Mouse (Mus musculus): ENCODE measurements at regions not wholly inside any gene's neighbourhood (a gene's known extent, or its start where the extent isn't known, plus 50 kb on each side); places are given as distances from the start of the nearest gene placed in this dataset.
A peak's percentile ranks its signal among the peaks of the same experiment; 100 is the strongest.

GRCm38 (mm10) chr12:64273730-64274129, 200.8 kb downstream of the Fscb start:
- Histone ChIP-seq H3K36me3 (no peaks in the 10 kb centered on the region), H3K9ac (replicated peaks) (no peak overlapping the region), H3K4me3 (replicated peaks) (no peak overlapping the region), H3K9me3 (replicated peaks) (no peaks in the 10 kb centered on the region), H3K27ac (replicated peaks) (no peak overlapping the region), H3K4me2 (no peak overlapping the region), H3K4me1 (no peaks in the 10 kb centered on the region), H3K27me3 (replicated peaks) (no peaks in the 10 kb centered on the region)
- ATAC-seq (ENCODE audit: low FRiP score), result no peak
- WGBS, result 89% methylated on average over 4 of the region's 4 CpGs

- no peak overlapping the region for H3K4me3 ChIP-seq (replicated peaks)
- no peaks in the 10 kb centered on the region for H3K36me3 ChIP-seq
- H3K27me3 ChIP-seq (replicated peaks), result no peaks in the 10 kb centered on the region
- no peak overlapping the region for H3K4me2 ChIP-seq
- no peaks in the 10 kb centered on the region for H3K4me1 ChIP-seq
- H3K27ac ChIP-seq (replicated peaks), result no peak overlapping the region
- H3K9ac ChIP-seq (replicated peaks), result no peak overlapping the region
- no peaks in the 10 kb centered on the region for H3K9me3 ChIP-seq (replicated peaks)
- ATAC-seq (ENCODE audit: low FRiP score), result no peak
These were observed 208.4 kb downstream of the Fscb start for GRCm38 (mm10) chr12:64266130-64266529.

- Histone ChIP-seq H3K36me3 (no peaks in the 10 kb centered on the region), H3K4me1 (no peaks in the 10 kb centered on the region), H3K9me3 (replicated peaks) (no peaks in the 10 kb centered on the region), H3K9ac (replicated peaks) (no peak overlapping the region), H3K4me2 (no peak overlapping the region), H3K27me3 (replicated peaks) (no peaks in the 10 kb centered on the region), H3K4me3 (replicated peaks) (no peak overlapping the region), H3K27ac (replicated peaks) (no peak overlapping the region)
- no peak for ATAC-seq (ENCODE audit: low FRiP score)
These were observed 219.5 kb downstream of the Fscb start for GRCm38 (mm10) chr12:64255016-64255415.

GRCm38 (mm10) chr12:64249974-64250373, 224.5 kb downstream of the Fscb start:
- Histone ChIP-seq H3K27ac (replicated peaks) (no peak overlapping the region), H3K9ac (replicated peaks) (no peak overlapping the region), H3K27me3 (replicated peaks) (no peaks in the 10 kb centered on the region), H3K4me3 (replicated peaks) (no peak overlapping the region), H3K4me1 (no peaks in the 10 kb centered on the region), H3K9me3 (replicated peaks) (no peaks in the 10 kb centered on the region), H3K4me2 (no peak overlapping the region), H3K36me3 (no peaks in the 10 kb centered on the region)
- ATAC-seq (ENCODE audit: low FRiP score), result no peak
- WGBS, result 77% methylated on average over 2 of the region's 2 CpGs

- 56% methylated on average over 1 of the region's 1 CpGs for WGBS
These were observed 244.9 kb downstream of the Fscb start for GRCm38 (mm10) chr12:64229510-64230078.

GRCm38 (mm10) chr12:64216409-64216808, 258.1 kb downstream of the Fscb start:
- Histone ChIP-seq H3K4me3 (replicated peaks) (no peak overlapping the region), H3K27ac (replicated peaks) (no peak overlapping the region), H3K9me3 (replicated peaks) (no peaks in the 10 kb centered on the region), H3K4me1 (no peaks in the 10 kb centered on the region), H3K27me3 (replicated peaks) (no peaks in the 10 kb centered on the region), H3K36me3 (no peaks in the 10 kb centered on the region), H3K9ac (replicated peaks) (no peak overlapping the region), H3K4me2 (no peak overlapping the region)
- WGBS, result 91% methylated on average over 1 of the region's 1 CpGs
- no peak for ATAC-seq (ENCODE audit: low FRiP score)

More at GRCm38 (mm10) chr12:64229510-64230078, 244.9 kb downstream of the Fscb start:
- Histone ChIP-seq H3K9ac (replicated peaks) (no peak overlapping the region), H3K4me3 (replicated peaks) (no peak overlapping the region), H3K4me1 (no peaks in the 10 kb centered on the region), H3K27me3 (replicated peaks) (no peaks in the 10 kb centered on the region), H3K27ac (replicated peaks) (no peak overlapping the region), H3K36me3 (no peaks in the 10 kb centered on the region), H3K4me2 (no peak overlapping the region), H3K9me3 (replicated peaks) (no peaks in the 10 kb centered on the region)
- ATAC-seq (ENCODE audit: low FRiP score), result peak; percentile 69; the same call in 1 of the 2 replicates

- no peak for ATAC-seq (ENCODE audit: low FRiP score)
- H3K36me3 ChIP-seq, result no peaks in the 10 kb centered on the region
- H3K27me3 ChIP-seq (replicated peaks), result no peaks in the 10 kb centered on the region
- no peak overlapping the region for H3K27ac ChIP-seq (replicated peaks)
- no peaks in the 10 kb centered on the region for H3K4me1 ChIP-seq
- H3K9ac ChIP-seq (replicated peaks), result no peak overlapping the region
- 73% methylated on average over 2 of the region's 2 CpGs for WGBS
- no peak overlapping the region for H3K4me2 ChIP-seq
- H3K4me3 ChIP-seq (replicated peaks), result no peak overlapping the region
- H3K9me3 ChIP-seq (replicated peaks), result no peaks in the 10 kb centered on the region
These were observed 276.1 kb downstream of the Fscb start for GRCm38 (mm10) chr12:64198385-64198784.

Measured in neural tube, embryonic 15.5 days (tissue).